Mouse (Mus musculus) T-helper 2 cell (primary cell): Measurements from ENCODE around the gene Plxnc1.

Source experiments
- in situ Hi-C: fragments of 300-600 bp; cut with MboI, MseI; formaldehyde crosslinking; loops from one replicate; pipeline ENCODE4 v1.15.1; 2025; ENCODE audit warnings: high pct_unique_total_duplicates

Gene Plxnc1

GRCm38 (mm10) chr10:94779319-94779718, 165.3 kb downstream of the Plxnc1 start:
- in situ Hi-C loops = loop anchor here (5.0 kb wide), 1 partner anchor 183 kb away; no protein-coding TSS in a partner anchor

DNA sequence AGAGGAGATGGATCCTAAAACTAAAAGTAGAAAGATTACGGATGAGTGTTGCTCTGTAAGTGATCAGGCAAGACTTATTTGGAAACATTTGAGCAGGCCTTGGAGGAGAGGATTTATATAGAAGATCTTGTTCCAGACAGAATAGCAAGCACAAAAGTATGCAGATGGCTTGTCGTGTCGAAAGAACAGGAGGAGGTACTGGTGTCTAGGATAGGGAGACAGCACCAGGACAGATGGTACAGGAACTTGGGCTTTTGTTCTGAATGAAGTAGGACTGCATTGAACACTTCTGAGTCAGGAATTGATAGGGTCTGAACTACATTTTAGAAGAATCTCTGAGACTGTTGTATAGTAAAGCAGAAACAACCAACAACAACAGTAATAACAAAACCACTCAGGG, 167.1 kb downstream of the Plxnc1 start:
- in situ Hi-C loops = loop anchor here (5.0 kb wide), 1 partner anchor 185 kb away; no protein-coding TSS in a partner anchor

DNA sequence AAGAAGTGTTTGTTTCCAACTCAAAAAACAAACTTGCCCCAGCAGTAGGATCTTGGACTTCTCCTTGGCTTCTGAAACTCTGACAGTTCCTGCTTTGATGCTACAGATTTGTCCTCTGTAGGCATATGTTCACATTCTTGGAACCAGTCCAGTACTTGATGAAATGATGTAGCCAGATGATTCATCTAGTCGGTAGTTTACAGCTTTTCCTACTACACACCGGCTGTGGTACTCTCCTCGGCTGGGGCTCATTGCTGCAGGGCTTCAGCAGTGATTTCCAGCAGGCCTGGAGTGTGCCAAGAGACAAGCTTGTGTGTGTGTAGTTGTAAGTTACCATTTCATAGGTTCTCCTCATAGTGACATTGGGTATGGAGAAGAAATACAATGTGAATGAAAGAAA, 173.1 kb downstream of the Plxnc1 start:
- in situ Hi-C loops = no loop called here

- in situ Hi-C loops = no loop called here
Measured at GRCm38 (mm10) chr10:94747011-94747410, 197.6 kb downstream of the Plxnc1 start.

DNA sequence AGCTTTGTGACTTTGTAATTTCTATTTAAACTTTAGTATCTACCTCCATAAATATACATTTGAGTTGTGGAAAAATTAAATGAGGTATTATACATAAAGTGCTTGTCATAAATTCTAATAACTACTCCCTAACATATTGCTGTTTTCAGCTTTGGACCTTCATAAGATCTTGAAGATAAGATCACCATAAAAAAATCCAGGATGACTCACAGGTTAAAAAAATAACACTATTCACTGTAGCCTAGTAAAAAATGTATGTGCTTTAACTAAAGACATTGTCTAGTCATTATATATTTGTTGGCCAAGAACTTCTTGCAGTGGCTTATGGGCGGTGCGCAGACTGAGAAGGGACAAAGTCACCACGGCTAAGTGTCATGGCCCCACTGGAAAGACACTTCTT, 203.2 kb downstream of the Plxnc1 start:
- in situ Hi-C loops = no loop called here
